Mouse (Mus musculus): ENCODE results near the gene Gadd45b. TPM values are rescaled to one million over a fixed set of nuclear protein-coding genes. Genes with fewer than 3 reads are reported as not detected.
A peak's percentile ranks its signal among the peaks of the same experiment; 100 is the strongest.

The Gadd45b gene
- polyA plus RNA-seq, 2 experiments, result 36.6 to 46.2 TPM

DNA sequence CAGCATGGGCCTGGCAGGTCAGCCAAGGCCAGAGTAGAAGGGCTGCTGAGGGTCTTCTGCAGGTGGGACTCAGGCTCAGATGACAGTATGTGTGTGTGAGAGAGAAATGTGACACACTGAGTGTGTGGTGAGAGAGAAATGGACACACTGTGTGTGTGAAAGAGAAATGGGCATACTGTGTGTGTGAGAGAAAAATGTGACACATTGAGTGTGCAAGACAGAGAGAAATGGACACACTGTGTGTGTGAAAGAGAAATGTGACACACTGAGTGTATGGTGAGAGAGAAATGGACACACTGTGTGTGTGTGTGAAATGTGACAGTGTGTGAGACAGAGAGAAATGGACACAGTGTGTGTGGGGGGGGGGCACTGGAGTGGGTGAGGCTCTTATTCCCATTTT lies 18.0 kb upstream of the Gadd45b start:
- no peak overlapping the region for H3K27ac ChIP-seq (replicated peaks; ENCODE audit: low read depth, low read length)
- peaks cover 57% of the 10 kb centered on the region for H3K36me3 ChIP-seq (ENCODE audit: control insufficient read depth, insufficient read depth, low read length)
- H3K4me3 ChIP-seq (replicated peaks; ENCODE audit: low read length), result no peak overlapping the region
- no peaks in the 10 kb centered on the region for H3K9me3 ChIP-seq (ENCODE audit: control insufficient read depth, low read length)
- no peaks in the 10 kb centered on the region; the same call in 1 of the 2 replicates for H3K4me1 ChIP-seq (ENCODE audit: control insufficient read depth, insufficient read depth, low read length)
- TF ChIP-seq POLR2A (IDR thresholded peaks at IDR 0.05; ENCODE audit: borderline replicate concordance, extremely low read depth, insufficient read depth, insufficient read length), result no peak
- DNase-seq (ENCODE audit: low spot score) (no peak), ATAC-seq (ENCODE audit: low FRiP score, low read depth) (no peak)
- no peaks in the 10 kb centered on the region for H3K27me3 ChIP-seq (ENCODE audit: control insufficient read depth, insufficient read depth, low read length)
- no peak overlapping the region for H3K4me2 ChIP-seq (replicated peaks; ENCODE audit: low read depth, low read length, severe bottlenecking)
- no peak overlapping the region for H3K9ac ChIP-seq (ENCODE audit: low read depth, low read length, severe bottlenecking)

DNA sequence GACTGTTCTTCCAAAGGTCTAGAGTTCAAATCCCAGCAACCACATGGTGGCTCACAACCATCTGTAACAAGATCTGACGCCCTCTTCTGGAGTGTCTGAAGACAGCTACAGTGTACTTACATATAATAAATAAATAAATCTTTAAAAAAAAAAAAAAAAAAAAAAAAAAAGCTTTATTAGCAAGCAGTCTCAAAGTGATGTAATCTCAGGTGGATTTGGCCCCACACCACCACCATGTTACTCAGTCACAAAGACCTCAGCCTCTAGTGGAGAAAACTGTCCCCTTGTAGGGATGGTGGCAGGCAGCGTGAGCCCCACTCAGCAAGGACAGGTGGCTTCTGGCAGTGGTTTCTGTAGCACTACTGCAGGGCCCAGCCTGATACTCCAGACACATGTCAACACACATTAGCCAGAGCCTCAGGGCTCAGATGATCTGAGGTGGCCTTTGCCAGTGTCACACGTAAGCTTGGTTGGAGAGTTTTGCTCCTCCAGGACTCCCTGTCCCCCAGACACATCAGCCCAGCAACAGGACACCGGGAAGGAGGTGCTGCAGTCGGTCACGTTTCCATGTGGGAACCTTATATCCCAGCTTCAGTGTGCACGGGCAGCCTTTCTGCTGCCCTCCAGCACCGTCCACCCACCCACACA lies 16.4 kb upstream of the Gadd45b start:
- Histone ChIP-seq H3K9ac (ENCODE audit: low read depth, low read length, severe bottlenecking) (no peak overlapping the region), H3K4me1 (ENCODE audit: control insufficient read depth, insufficient read depth, low read length) (peaks cover 6% of the 10 kb centered on the region; the same call in 1 of the 2 replicates), H3K4me3 (replicated peaks; ENCODE audit: low read length) (no peak overlapping the region), H3K9me3 (ENCODE audit: control insufficient read depth, low read length) (no peaks in the 10 kb centered on the region), H3K27me3 (ENCODE audit: control insufficient read depth, insufficient read depth, low read length) (no peaks in the 10 kb centered on the region), H3K36me3 (ENCODE audit: control insufficient read depth, insufficient read depth, low read length) (peaks cover 45% of the 10 kb centered on the region), H3K4me2 (replicated peaks; ENCODE audit: low read depth, low read length, severe bottlenecking) (no peak overlapping the region), H3K27ac (replicated peaks; ENCODE audit: low read depth, low read length) (no peak overlapping the region)
- ATAC-seq (ENCODE audit: low FRiP score, low read depth) (no peak), DNase-seq (ENCODE audit: low spot score) (no peak)
- TF ChIP-seq POLR2A (IDR thresholded peaks at IDR 0.05; ENCODE audit: borderline replicate concordance, extremely low read depth, insufficient read depth, insufficient read length), result no peak
- WGBS, result 84% methylated on average over 7 of the region's 8 CpGs

DNA sequence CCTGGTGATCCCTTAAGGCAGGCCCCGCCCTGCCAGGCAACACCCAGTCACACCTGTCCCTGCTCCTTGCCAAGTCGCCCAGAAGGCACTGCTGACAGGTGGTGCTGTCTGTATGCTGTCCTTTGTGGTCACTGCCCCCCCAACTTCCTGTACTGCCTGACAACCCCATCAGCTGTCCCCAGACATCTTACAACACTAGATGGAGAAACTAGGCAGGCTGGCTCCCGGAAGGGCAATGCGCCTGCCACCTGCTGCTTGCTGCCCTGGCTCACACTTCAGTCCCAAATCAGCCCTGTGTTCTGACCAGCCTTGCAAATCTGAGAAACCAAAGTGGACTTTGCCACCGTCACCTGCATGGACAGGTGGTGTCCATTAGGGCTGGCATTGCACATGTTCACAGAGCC lies 15.6 kb upstream of the Gadd45b start:
- H3K27ac ChIP-seq (replicated peaks; ENCODE audit: low read depth, low read length), result no peak overlapping the region
- H3K9me3 ChIP-seq (ENCODE audit: control insufficient read depth, low read length), result no peaks in the 10 kb centered on the region
- DNase-seq (ENCODE audit: low spot score) (peak; percentile 39), ATAC-seq (ENCODE audit: low FRiP score, low read depth) (peak; percentile 48)
- no peak overlapping the region for H3K4me3 ChIP-seq (replicated peaks; ENCODE audit: low read length)
- peaks cover 7% of the 10 kb centered on the region; the same call in 1 of the 2 replicates for H3K4me1 ChIP-seq (ENCODE audit: control insufficient read depth, insufficient read depth, low read length)
- TF ChIP-seq POLR2A (IDR thresholded peaks at IDR 0.05; ENCODE audit: borderline replicate concordance, extremely low read depth, insufficient read depth, insufficient read length), result no peak
- WGBS, result 80% methylated on average over 5 of the region's 5 CpGs
- H3K36me3 ChIP-seq (ENCODE audit: control insufficient read depth, insufficient read depth, low read length), result peaks cover 37% of the 10 kb centered on the region
- H3K9ac ChIP-seq (ENCODE audit: low read depth, low read length, severe bottlenecking), result no peak overlapping the region
- no peak overlapping the region for H3K4me2 ChIP-seq (replicated peaks; ENCODE audit: low read depth, low read length, severe bottlenecking)
- no peaks in the 10 kb centered on the region for H3K27me3 ChIP-seq (ENCODE audit: control insufficient read depth, insufficient read depth, low read length)

DNA sequence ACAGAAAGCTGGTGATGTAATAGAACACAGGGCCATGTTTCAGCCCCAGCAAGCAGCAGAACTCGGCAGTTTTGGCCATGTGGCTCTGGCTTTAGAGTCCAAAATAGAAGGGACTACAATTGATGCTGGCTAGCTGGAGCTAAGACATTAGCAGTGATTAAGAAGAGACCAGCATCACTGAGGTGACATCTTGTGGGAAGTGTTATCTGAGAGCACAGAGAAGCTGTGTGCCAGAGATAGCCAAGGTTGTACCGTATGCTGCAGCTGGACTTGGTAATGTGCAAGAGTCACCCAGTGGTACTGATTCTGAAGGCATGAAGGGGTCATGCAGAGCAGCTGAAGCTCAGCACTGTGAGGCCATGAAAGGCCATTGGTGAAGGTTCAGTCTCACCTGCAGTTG lies 14.6 kb upstream of the Gadd45b start:
- H3K36me3 ChIP-seq (ENCODE audit: control insufficient read depth, insufficient read depth, low read length), result peaks cover 27% of the 10 kb centered on the region
- H3K4me1 ChIP-seq (ENCODE audit: control insufficient read depth, insufficient read depth, low read length), result peaks cover 7% of the 10 kb centered on the region; the same call in 1 of the 2 replicates
- no peak overlapping the region for H3K9ac ChIP-seq (ENCODE audit: low read depth, low read length, severe bottlenecking)
- H3K4me2 ChIP-seq (replicated peaks; ENCODE audit: low read depth, low read length, severe bottlenecking), result no peak overlapping the region
- no peak for DNase-seq (ENCODE audit: low spot score)
- H3K4me3 ChIP-seq (replicated peaks; ENCODE audit: low read length), result no peak overlapping the region
- no peak for TF ChIP-seq POLR2A (IDR thresholded peaks at IDR 0.05; ENCODE audit: borderline replicate concordance, extremely low read depth, insufficient read depth, insufficient read length)
- no peaks in the 10 kb centered on the region for H3K27me3 ChIP-seq (ENCODE audit: control insufficient read depth, insufficient read depth, low read length)
- no peak for ATAC-seq (ENCODE audit: low FRiP score, low read depth)
- WGBS, result 90% methylated on average over 2 of the region's 2 CpGs
- no peak overlapping the region for H3K27ac ChIP-seq (replicated peaks; ENCODE audit: low read depth, low read length)
- H3K9me3 ChIP-seq (ENCODE audit: control insufficient read depth, low read length), result no peaks in the 10 kb centered on the region

DNA sequence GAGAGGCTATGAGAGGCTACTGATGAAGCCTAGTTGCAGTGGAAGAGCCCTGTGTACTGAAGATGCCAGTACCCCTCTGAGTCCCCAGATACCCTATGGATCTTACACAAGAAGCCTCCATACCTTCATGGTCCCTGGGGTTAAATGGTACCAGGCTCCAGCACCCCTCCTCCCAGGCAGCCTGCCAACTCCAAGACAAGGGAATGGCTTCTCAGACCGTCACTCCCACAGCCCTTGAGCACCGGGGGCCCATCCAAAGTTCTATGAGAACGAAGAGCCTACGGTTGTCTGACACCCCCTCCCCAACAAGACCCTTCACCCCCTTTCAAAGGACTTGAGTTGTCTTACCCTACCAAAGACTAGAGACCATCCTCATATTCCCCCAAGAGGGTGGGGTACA lies 14.1 kb upstream of the Gadd45b start:
- ATAC-seq (ENCODE audit: low FRiP score, low read depth) (no peak), DNase-seq (ENCODE audit: low spot score) (no peak)
- Histone ChIP-seq H3K27ac (replicated peaks; ENCODE audit: low read depth, low read length) (no peak overlapping the region), H3K9ac (ENCODE audit: low read depth, low read length, severe bottlenecking) (no peak overlapping the region), H3K27me3 (ENCODE audit: control insufficient read depth, insufficient read depth, low read length) (no peaks in the 10 kb centered on the region), H3K4me1 (ENCODE audit: control insufficient read depth, insufficient read depth, low read length) (peaks cover 7% of the 10 kb centered on the region; the same call in 1 of the 2 replicates), H3K4me3 (replicated peaks; ENCODE audit: low read length) (no peak overlapping the region), H3K4me2 (replicated peaks; ENCODE audit: low read depth, low read length, severe bottlenecking) (no peak overlapping the region), H3K9me3 (ENCODE audit: control insufficient read depth, low read length) (no peaks in the 10 kb centered on the region), H3K36me3 (ENCODE audit: control insufficient read depth, insufficient read depth, low read length) (peaks cover 26% of the 10 kb centered on the region; the same call in 1 of the 2 replicates)
- TF ChIP-seq POLR2A (IDR thresholded peaks at IDR 0.05; ENCODE audit: borderline replicate concordance, extremely low read depth, insufficient read depth, insufficient read length), result no peak
- 94% methylated on average over 4 of the region's 4 CpGs for WGBS
